Mouse (Mus musculus) cerebellum, adult 2 months (tissue): Measurements from ENCODE around the gene Tmprss13. TPM values are rescaled to one million over a fixed set of nuclear protein-coding genes. Genes with fewer than 3 reads are reported as not detected.

ENCODE experiments used
- DNase-seq, 2 experiments: peaks; one replicate each; pipeline ENCODE4 v3.0.0; 2021
- H3K27ac ChIP-seq: fragments of 200-500 bp; 2 replicates; pipeline ENCODE4 v1.5.1; 2012; ENCODE audit warnings: low read length, control low read depth, inconsistent platforms; ENCODE audit not compliant: insufficient read depth
- H3K27me3 ChIP-seq: fragments of 200-500 bp; 2 replicates; pipeline ENCODE4 v1.6.1; 2012; ENCODE audit warnings: inconsistent platforms, mild to moderate bottlenecking, low read length, moderate library complexity; ENCODE audit not compliant: control insufficient read depth, insufficient read depth
- H3K4me1 ChIP-seq: fragments of 200-500 bp; 2 replicates; pipeline ENCODE4 v1.6.1; 2011; ENCODE audit warnings: low read length; ENCODE audit not compliant: control insufficient read depth, insufficient read depth
- H3K4me3 ChIP-seq: fragments of 200-500 bp; replicated peaks from 2 replicates; pipeline ENCODE3; 2011; ENCODE audit warnings: mild to moderate bottlenecking, low read depth, low read length, control low read depth; ENCODE audit not compliant: insufficient read depth
- CTCF ChIP-seq: fragments of 200-500 bp; IDR thresholded peaks from 2 replicates; pipeline ENCODE4 v1.5.1; 2011; ENCODE audit warnings: low read depth, mild to moderate bottlenecking, control low read depth, low read length, moderate library complexity, borderline replicate concordance; ENCODE audit not compliant: insufficient read depth
- POLR2A ChIP-seq: fragments of 200-500 bp; IDR thresholded peaks from 2 replicates; pipeline ENCODE4 v1.6.1; 2011; ENCODE audit warnings: low read length, control low read depth, borderline replicate concordance; ENCODE audit not compliant: insufficient read depth
- WGBS: fragments of 180-500 bp; shearing (Covaris S2); methylation state at CpG from one replicate; pipeline ENCODE4 v1.1.7; 2018; 5-methylcytosine and 5-hydroxymethylcytosine counted together
- polyA plus RNA-seq: library from polyadenylated mRNA; depleted of rRNA; stranded (reverse); fragments of >200 nt; gene quantifications from 2 replicates; pipeline ENCODE4 v1.2.3, GENCODE M21; 2012

Gene Tmprss13
- polyA plus RNA-seq, 1 experiment = not detected

GRCm38 (mm10) chr9:45313913-45314312 is 5.0 kb upstream of the Tmprss13 start:
- H3K4me1 ChIP-seq = no peaks in the 10 kb centered on the region
- DNase-seq = no peak
- no peak overlapping the region for H3K4me3 ChIP-seq
- no peak overlapping the region for H3K27ac ChIP-seq
- WGBS = 92% methylated on average over 3 of the region's 3 CpGs
- 0 out of 2 replicates have a peak, but pooled peaks cover under 1% of the 10 kb centered on the region for H3K27me3 ChIP-seq
- TF ChIP-seq CTCF (no peak), POLR2A (no peak)

- H3K4me3 ChIP-seq = no peak overlapping the region
- peak in 1 of 2 experiments; percentile 23 for DNase-seq
- 0 out of 2 replicates have a peak, but pooled peaks cover 1% of the 10 kb centered on the region for H3K27me3 ChIP-seq
- peaks cover 6% of the 10 kb centered on the region for H3K4me1 ChIP-seq
- 33% methylated on average over 3 of the region's 3 CpGs for WGBS
- H3K27ac ChIP-seq = no peak overlapping the region
- no peak for TF ChIP-seq CTCF
- no peak for TF ChIP-seq POLR2A
Measured at GRCm38 (mm10) chr9:45317635-45318034, 1.3 kb upstream of the Tmprss13 start.

- DNase-seq = peak in 1 of 2 experiments; percentile 32
- no peak overlapping the region for H3K4me3 ChIP-seq
- 25% methylated on average over 6 of the region's 6 CpGs for WGBS
Measured at GRCm38 (mm10) chr9:45321465-45321864, 2.6 kb downstream of the Tmprss13 start.

GRCm38 (mm10) chr9:45321946-45322430 is 3.1 kb downstream of the Tmprss13 start:
- Histone ChIP-seq H3K4me3 (no peak overlapping the region), H3K27me3 (0 out of 2 replicates have a peak, but pooled peaks cover 1% of the 10 kb centered on the region)
- whole genome bisulfite sequencing = 71% methylated on average over 4 of the region's 4 CpGs

More at GRCm38 (mm10) chr9:45321465-45321864, 2.6 kb downstream of the Tmprss13 start:
- Histone ChIP-seq H3K27me3 (0 out of 2 replicates have a peak, but pooled peaks cover 1% of the 10 kb centered on the region), H3K27ac (no peak overlapping the region), H3K4me1 (peaks cover 6% of the 10 kb centered on the region)
- TF ChIP-seq POLR2A (no peak), CTCF (no peak)

GRCm38 (mm10) chr9:45326390-45326789 is 7.5 kb downstream of the Tmprss13 start:
- no peaks in the 10 kb centered on the region for H3K27me3 ChIP-seq
- TF ChIP-seq POLR2A (no peak), CTCF (no peak)
- 90% methylated on average over 9 of the region's 9 CpGs for WGBS
- no peak for DNase-seq
- H3K4me3 ChIP-seq = no peak overlapping the region
- no peak overlapping the region for H3K27ac ChIP-seq
- H3K4me1 ChIP-seq = peaks cover 13% of the 10 kb centered on the region

More at GRCm38 (mm10) chr9:45321946-45322430, 3.1 kb downstream of the Tmprss13 start:
- no peak for TF ChIP-seq CTCF
- no peak for TF ChIP-seq POLR2A
- no peak overlapping the region for H3K27ac ChIP-seq
- no peak for DNase-seq
- peaks cover 6% of the 10 kb centered on the region for H3K4me1 ChIP-seq

GRCm38 (mm10) chr9:45328263-45328662 is 9.4 kb downstream of the Tmprss13 start:
- TF ChIP-seq POLR2A = no peak
- no peak for TF ChIP-seq CTCF
- Histone ChIP-seq H3K27ac (no peak overlapping the region), H3K27me3 (no peaks in the 10 kb centered on the region), H3K4me3 (no peak overlapping the region), H3K4me1 (peaks cover 9% of the 10 kb centered on the region; the same call in 1 of the 2 replicates)
- WGBS = 89% methylated on average over 4 of the region's 4 CpGs
- no peak for DNase-seq

GRCm38 (mm10) chr9:45329577-45329976 is 10.7 kb downstream of the Tmprss13 start:
- no peak overlapping the region for H3K4me3 ChIP-seq
- 93% methylated on average over 6 of the region's 6 CpGs for WGBS
- no peaks in the 10 kb centered on the region for H3K27me3 ChIP-seq
- H3K4me1 ChIP-seq = peaks cover 9% of the 10 kb centered on the region; the same call in 1 of the 2 replicates
- no peak for DNase-seq
- TF ChIP-seq POLR2A (no peak), CTCF (no peak)
- H3K27ac ChIP-seq = no peak overlapping the region

- H3K27ac ChIP-seq = no peak overlapping the region
- no peak overlapping the region for H3K4me3 ChIP-seq
- no peaks in the 10 kb centered on the region for H3K4me1 ChIP-seq
- no peaks in the 10 kb centered on the region for H3K27me3 ChIP-seq
- WGBS = 86% methylated on average over 2 of the region's 2 CpGs
- DNase-seq = no peak
- TF ChIP-seq POLR2A (no peak), CTCF (no peak)
Measured at GRCm38 (mm10) chr9:45337406-45337805, 18.5 kb downstream of the Tmprss13 start.
